Mouse (Mus musculus): ENCODE data around the gene Ifi206. TPM values are rescaled to one million over a fixed set of nuclear protein-coding genes. Genes with fewer than 3 reads are reported as not detected.

The Ifi206 gene
- total and polyA plus RNA-seq, 2 experiments from 2014 or later: 0.05 TPM; not detected in 1

DNA sequence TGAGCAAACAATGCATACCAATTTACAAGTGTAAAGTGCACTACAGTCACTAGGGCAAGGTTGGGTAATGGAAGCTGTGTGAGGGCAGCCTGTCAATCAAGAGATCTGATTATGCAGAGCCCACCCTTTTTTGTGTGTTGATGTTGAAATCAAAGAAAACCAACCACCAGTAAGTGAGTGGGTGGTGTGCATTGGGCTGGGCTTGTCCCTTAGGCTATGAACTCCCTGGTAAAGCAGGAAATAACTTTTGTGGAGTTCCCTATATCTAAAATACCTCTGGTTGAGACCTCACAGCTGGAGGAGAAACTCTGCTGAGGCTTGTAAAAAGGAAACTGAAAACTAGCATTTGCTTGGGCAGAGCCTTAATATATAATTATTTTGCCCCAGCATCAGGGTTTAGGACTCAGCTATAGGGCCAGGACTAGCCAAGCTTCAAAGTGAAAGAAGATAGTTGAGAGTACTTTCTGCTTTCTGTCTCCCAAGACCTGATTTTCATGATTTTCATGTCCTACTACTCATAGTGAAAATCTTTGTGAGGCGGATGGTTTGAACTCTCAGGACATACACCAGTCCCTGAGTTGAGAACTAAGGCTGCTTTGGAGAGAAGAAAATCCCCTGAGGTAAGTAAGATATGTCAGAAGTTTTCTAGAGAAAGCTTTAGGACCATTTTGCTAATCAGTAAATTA, 71.8 kb downstream of the Ifi206 start:
- ATAC-seq (no peak), DNase-seq (no peak)
- Histone ChIP-seq H3K4me3 (ENCODE audit: low read depth, low read length) (no peak overlapping the region), H3K4me2 (ENCODE audit: low read depth) (no peak overlapping the region), H3K27ac (ENCODE audit: low read depth, low read length) (no peak overlapping the region), H3K9me3 (ENCODE audit: low read length) (no peaks in the 10 kb centered on the region), H3K4me1 (ENCODE audit: insufficient read depth) (no peaks in the 10 kb centered on the region), H3K9ac (no peak overlapping the region), H3K36me3 (ENCODE audit: insufficient read depth) (no peaks in the 10 kb centered on the region), H3K27me3 (ENCODE audit: insufficient read depth, low read length) (no peaks in the 10 kb centered on the region)
- 79% methylated on average over 1 of the region's 1 CpGs for WGBS
- no peak for TF ChIP-seq CTCF (IDR thresholded peaks at IDR 0.05; ENCODE audit: low read depth)

DNA sequence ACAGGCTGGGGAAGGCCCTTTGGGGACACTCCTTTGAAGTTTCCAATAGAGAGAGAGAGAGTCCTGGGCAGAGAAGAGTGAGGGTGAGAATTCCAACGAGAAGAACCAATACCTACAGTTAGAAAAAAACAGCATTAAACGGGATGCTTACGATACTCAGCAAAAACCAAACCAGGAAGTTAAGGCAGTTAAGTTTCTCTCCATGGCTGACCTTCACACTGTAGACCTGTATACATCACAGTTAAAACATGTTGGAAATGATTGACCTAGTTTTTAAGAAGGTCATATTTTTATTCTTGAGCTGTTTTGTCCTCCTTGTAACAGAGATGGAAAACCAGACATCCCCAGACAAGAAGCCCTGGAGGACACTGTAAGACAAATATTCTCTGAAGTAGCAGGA, 72.3 kb downstream of the Ifi206 start:
- no peak overlapping the region for H3K27ac ChIP-seq (ENCODE audit: low read depth, low read length)
- H3K27me3 ChIP-seq (ENCODE audit: insufficient read depth, low read length): no peaks in the 10 kb centered on the region
- no peaks in the 10 kb centered on the region for H3K36me3 ChIP-seq (ENCODE audit: insufficient read depth)
- no peak for ATAC-seq
- no peaks in the 10 kb centered on the region for H3K4me1 ChIP-seq (ENCODE audit: insufficient read depth)
- 94% methylated on average over 3 of the region's 3 CpGs for WGBS
- no peak overlapping the region for H3K4me3 ChIP-seq (ENCODE audit: low read depth, low read length)
- TF ChIP-seq CTCF (IDR thresholded peaks at IDR 0.05; ENCODE audit: low read depth): no peak
- H3K9me3 ChIP-seq (ENCODE audit: low read length): no peaks in the 10 kb centered on the region
- H3K4me2 ChIP-seq (ENCODE audit: low read depth): no peak overlapping the region
- DNase-seq: no peak
- no peak overlapping the region for H3K9ac ChIP-seq

Small RNA genes within 50 kb of the gene (microRNA-seq; reads per million reads assigned to microRNA genes)
- gene Gm44481: 0 reads per million in 2 experiments

Other genes starting within 250 kb of the Ifi206 start
- gene Olfr418, start 225.0 kb downstream of the Ifi206 start, total RNA-seq (2014; rRNA removed): 0.05 TPM in 1 of 2 replicates, not detected in the other
- gene Olfr418, start 225.0 kb downstream of the Ifi206 start, polyA plus RNA-seq (2015; fragmentation: Nextera tagmentation; extraction: Ambion mirVana): not detected in 2 replicates
- not detected in 2 replicates for gene Mptx2, start 213.3 kb downstream of the Ifi206 start, total RNA-seq (2014; rRNA removed)
- gene Mptx2, start 213.3 kb downstream of the Ifi206 start, polyA plus RNA-seq (2015; fragmentation: Nextera tagmentation; extraction: Ambion mirVana): not detected in 2 replicates
- gene Ackr1, start 157.3 kb downstream of the Ifi206 start, total RNA-seq (2014; rRNA removed): 29.0 and 32.8 TPM in 2 replicates
- 11.5 and 14.0 TPM in 2 replicates for gene Ackr1, start 157.3 kb downstream of the Ifi206 start, polyA plus RNA-seq (2015; fragmentation: Nextera tagmentation; extraction: Ambion mirVana)
- 2.3 and 4.5 TPM in 2 replicates for gene Aim2, start 140.2 kb downstream of the Ifi206 start, total RNA-seq (2014; rRNA removed)
- 1.1 and 1.8 TPM in 2 replicates for gene Aim2, start 140.2 kb downstream of the Ifi206 start, polyA plus RNA-seq (2015; fragmentation: Nextera tagmentation; extraction: Ambion mirVana)
- gene Cadm3, start 123.3 kb downstream of the Ifi206 start, total RNA-seq (2014; rRNA removed): 278 and 354 TPM in 2 replicates
- 25.6 and 41.0 TPM in 2 replicates for gene Cadm3, start 123.3 kb downstream of the Ifi206 start, polyA plus RNA-seq (2015; fragmentation: Nextera tagmentation; extraction: Ambion mirVana)
- gene Ifi214, start 44.9 kb upstream of the Ifi206 start, total RNA-seq (2014; rRNA removed): not detected in 2 replicates
- gene Ifi214, start 44.9 kb upstream of the Ifi206 start, polyA plus RNA-seq (2015; fragmentation: Nextera tagmentation; extraction: Ambion mirVana): not detected in 2 replicates
- gene Ifi213, start 108.2 kb upstream of the Ifi206 start, total RNA-seq (2014; rRNA removed): 0.08 and 0.24 TPM in 2 replicates
- 0.16 TPM in 1 of 2 replicates, not detected in the other for gene Ifi213, start 108.2 kb upstream of the Ifi206 start, polyA plus RNA-seq (2015; fragmentation: Nextera tagmentation; extraction: Ambion mirVana)
- gene Ifi209, start 139.9 kb upstream of the Ifi206 start, total RNA-seq (2014; rRNA removed): 0.15 and 0.33 TPM in 2 replicates
- gene Ifi209, start 139.9 kb upstream of the Ifi206 start, polyA plus RNA-seq (2015; fragmentation: Nextera tagmentation; extraction: Ambion mirVana): 0.04 and 0.06 TPM in 2 replicates
- gene Ifi208, start 182.6 kb upstream of the Ifi206 start, total RNA-seq (2014; rRNA removed): not detected in 2 replicates
- gene Ifi208, start 182.6 kb upstream of the Ifi206 start, polyA plus RNA-seq (2015; fragmentation: Nextera tagmentation; extraction: Ambion mirVana): 0.11 TPM in 1 of 2 replicates, not detected in the other

All from forebrain, postnatal 0 days (tissue).